Mouse (Mus musculus) ES-Bruce4 (cell line): ENCODE data around the gene Sqor.

Source experiments
- CTCF ChIP-seq: IDR thresholded peaks from one replicate; pipeline ENCODE4 v1.8.1; 2011; ENCODE audit warnings: low read depth, low read length
- EP300 ChIP-seq: IDR thresholded peaks from 2 replicates; pipeline ENCODE4 v1.6.1; 2011; ENCODE audit warnings: low read depth, low read length; ENCODE audit not compliant: insufficient read depth

DNA sequence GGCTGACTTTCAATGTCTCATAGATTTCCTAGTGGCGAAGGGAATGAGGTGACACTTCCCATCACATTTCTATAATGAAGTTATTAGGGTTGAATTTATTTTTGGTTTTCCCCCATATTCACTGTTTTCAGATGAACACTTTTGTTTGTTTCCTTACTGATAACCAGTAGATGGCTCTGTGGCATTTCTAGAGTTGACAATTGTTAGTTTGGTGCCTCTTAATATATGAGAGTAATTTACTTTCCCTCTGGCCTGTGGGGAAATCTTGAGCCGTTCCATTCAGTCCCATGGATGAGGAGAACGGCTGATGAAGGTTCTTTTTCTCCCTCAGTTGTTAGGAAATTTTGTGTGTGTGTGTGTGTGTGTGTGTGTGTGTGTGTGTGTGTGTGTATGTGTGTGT is 61.3 kb downstream of the Sqor start:
- TF ChIP-seq EP300, result no peak
- no peak for TF ChIP-seq CTCF
